Mouse (Mus musculus): ENCODE data around the gene Prdm13.

Prdm13 gene

GRCm38 (mm10) chr4:21685595-21686091 lies at the start of gene Prdm13:
Gene Prdm13, minus strand, starts transcription at chr4:21685963.
- peak; percentile 76 for DNase-seq

GRCm38 (mm10) chr4:21727615-21728165 lies 41.9 kb upstream of the Prdm13 start, which contains the start of gene Ccnc:
Gene Ccnc, plus strand, starts transcription at chr4:21727701.
- peak; percentile 95 for DNase-seq

GRCm38 (mm10) chr4:21726912-21727614 lies 41.3 kb upstream of the Prdm13 start:
- DNase-seq: peak; percentile 78

GRCm38 (mm10) chr4:21722752-21723334 lies 37.1 kb upstream of the Prdm13 start:
- DNase-seq: peak; percentile 19

GRCm38 (mm10) chr4:21712147-21712546 lies 26.4 kb upstream of the Prdm13 start:
- DNase-seq: peak; percentile 94

- no peak for DNase-seq
These were observed 19.3 kb upstream of the Prdm13 start for GRCm38 (mm10) chr4:21705046-21705445.

- peak; percentile 61 for DNase-seq
These were observed 10.0 kb upstream of the Prdm13 start for GRCm38 (mm10) chr4:21695638-21696254.

GRCm38 (mm10) chr4:21690221-21690620 lies 4.5 kb upstream of the Prdm13 start:
- peak; percentile 10 for DNase-seq

GRCm38 (mm10) chr4:21689492-21689941 lies 3.8 kb upstream of the Prdm13 start:
- peak; percentile 69 for DNase-seq

- peak; percentile 79 for DNase-seq
These were observed 3.0 kb upstream of the Prdm13 start for GRCm38 (mm10) chr4:21688703-21689200.

GRCm38 (mm10) chr4:21687783-21688702 lies 2.3 kb upstream of the Prdm13 start:
- peak; percentile 76 for DNase-seq

- peak; percentile 68 for DNase-seq
These were observed 1.2 kb upstream of the Prdm13 start for GRCm38 (mm10) chr4:21686934-21687333.

- peak; percentile 44 for DNase-seq
These were observed 653 bp upstream of the Prdm13 start for GRCm38 (mm10) chr4:21686416-21686815.

- peak; percentile 37 for DNase-seq
These were observed 1.3 kb downstream of the Prdm13 start for GRCm38 (mm10) chr4:21684341-21684970.

GRCm38 (mm10) chr4:21682421-21683150 lies 3.2 kb downstream of the Prdm13 start:
- peak; percentile 29 for DNase-seq

GRCm38 (mm10) chr4:21680971-21681370 lies 4.8 kb downstream of the Prdm13 start:
- DNase-seq: peak; percentile 49

GRCm38 (mm10) chr4:21679624-21680480 lies 5.9 kb downstream of the Prdm13 start:
- peak; percentile 47 for DNase-seq

- peak; percentile 82 for DNase-seq
These were observed 6.7 kb downstream of the Prdm13 start for GRCm38 (mm10) chr4:21678975-21679623.

Measured in embryo, embryonic 11 days (tissue).